Mouse (Mus musculus): ENCODE measurements around the gene Dnajc8. TPM values are rescaled to one million over a fixed set of nuclear protein-coding genes. Genes with fewer than 3 reads are reported as not detected.
"Not testable (repeated sequence)": the region's sequence is repeated elsewhere in the genome, so short reads cannot be mapped to it uniquely, and the experiment has no call there.

The Dnajc8 gene
- total RNA-seq, 2 experiments from 2014 or later, result 183 to 481 TPM

GRCm38 (mm10) chr4:132554653-132555052 lies 19.3 kb downstream of the Dnajc8 start:
- peak; percentile 51; the same call in 1 of the 2 replicates for ATAC-seq (replicated peaks; ENCODE audit: low FRiP score, low TSS enrichment, poor library complexity, severe bottlenecking)

GRCm38 (mm10) chr4:132555550-132555949 lies 20.2 kb downstream of the Dnajc8 start:
- ATAC-seq (replicated peaks; ENCODE audit: low FRiP score, low TSS enrichment, poor library complexity, severe bottlenecking), result not testable (repeated sequence)

GRCm38 (mm10) chr4:132563261-132563660 lies 27.9 kb downstream of the Dnajc8 start:
- ATAC-seq (replicated peaks; ENCODE audit: low FRiP score, low TSS enrichment, poor library complexity, severe bottlenecking), result no peak

- ATAC-seq (replicated peaks; ENCODE audit: low FRiP score, low TSS enrichment, poor library complexity, severe bottlenecking), result no peak
Measured at GRCm38 (mm10) chr4:132563965-132564364, 28.6 kb downstream of the Dnajc8 start, which contains the start of gene Ptafr. Ptafr (plus strand) TSS chr4:132564067.

- no peak for ATAC-seq (replicated peaks; ENCODE audit: low FRiP score, low TSS enrichment, poor library complexity, severe bottlenecking)
Measured at GRCm38 (mm10) chr4:132565089-132565747, 29.9 kb downstream of the Dnajc8 start.

DNA sequence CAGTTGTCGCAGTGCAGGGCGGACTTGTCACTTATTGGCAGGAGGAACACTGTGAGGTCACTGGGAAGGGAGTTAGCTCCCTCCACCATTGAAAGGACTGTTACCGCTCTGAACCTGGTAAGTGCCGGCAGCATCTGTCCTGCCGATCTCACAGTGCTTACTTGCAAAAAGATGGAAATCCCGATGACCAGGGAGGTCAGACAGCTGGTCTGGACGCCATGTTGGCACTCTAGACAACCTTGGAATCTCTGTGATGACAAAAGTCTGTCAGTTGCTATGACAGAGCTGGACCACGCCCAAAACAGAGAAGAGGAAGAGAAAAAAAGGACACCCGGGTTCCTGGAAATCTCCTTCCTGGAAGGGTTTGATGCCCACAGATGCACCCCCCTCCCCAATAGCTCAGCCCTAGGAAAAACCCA lies 32.0 kb downstream of the Dnajc8 start:
- no peak for ATAC-seq (replicated peaks; ENCODE audit: low FRiP score, low TSS enrichment, poor library complexity, severe bottlenecking)

DNA sequence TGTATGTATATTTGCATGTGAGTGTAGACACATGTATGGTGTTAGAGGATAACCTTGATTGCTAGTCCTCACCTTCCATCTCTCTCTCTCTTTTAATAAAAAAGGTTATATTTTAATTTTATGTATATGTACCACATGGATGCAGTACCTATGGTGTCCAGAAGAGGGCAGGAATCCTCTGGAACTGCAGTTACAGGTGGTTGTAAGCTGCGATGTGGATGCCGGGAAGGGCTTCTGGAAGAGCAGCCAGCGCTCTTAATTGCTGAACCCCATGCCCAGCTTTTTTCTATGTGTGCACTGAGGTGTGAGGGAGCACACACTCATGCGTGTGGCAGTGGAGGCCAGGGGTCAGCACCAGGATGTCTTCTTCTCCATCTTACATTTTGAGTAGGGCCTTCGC lies 33.8 kb downstream of the Dnajc8 start:
- ATAC-seq (replicated peaks; ENCODE audit: low FRiP score, low TSS enrichment, poor library complexity, severe bottlenecking), result no peak

GRCm38 (mm10) chr4:132571190-132571589 lies 35.8 kb downstream of the Dnajc8 start:
- ATAC-seq (replicated peaks; ENCODE audit: low FRiP score, low TSS enrichment, poor library complexity, severe bottlenecking), result no peak

DNA sequence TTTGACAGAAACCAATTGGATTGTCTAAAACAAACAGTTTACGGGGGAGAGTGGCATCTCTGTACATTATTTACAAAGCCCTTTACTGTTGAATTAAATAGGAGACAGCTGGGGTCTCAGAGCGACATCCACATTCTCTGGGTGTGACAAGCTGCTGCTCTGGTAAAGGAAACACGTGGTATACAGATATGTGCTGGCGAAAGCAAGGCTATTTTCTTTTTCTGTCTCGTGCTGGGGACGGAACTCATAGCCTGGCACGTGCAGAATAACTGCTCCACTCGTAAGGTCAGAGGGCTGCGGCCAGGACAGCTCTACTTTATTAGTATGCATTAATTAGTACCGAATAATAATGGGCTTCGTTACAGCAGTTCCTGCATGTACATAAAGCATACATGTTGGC lies 38.0 kb downstream of the Dnajc8 start:
- ATAC-seq (replicated peaks; ENCODE audit: low FRiP score, low TSS enrichment, poor library complexity, severe bottlenecking), result peak; percentile 27; the same call in 1 of the 2 replicates

GRCm38 (mm10) chr4:132574809-132575347 lies 39.5 kb downstream of the Dnajc8 start:
- ATAC-seq (replicated peaks; ENCODE audit: low FRiP score, low TSS enrichment, poor library complexity, severe bottlenecking), result peak; percentile 48

- ATAC-seq (replicated peaks; ENCODE audit: low FRiP score, low TSS enrichment, poor library complexity, severe bottlenecking), result no peak
Measured at GRCm38 (mm10) chr4:132583781-132584180, 48.4 kb downstream of the Dnajc8 start.

DNA sequence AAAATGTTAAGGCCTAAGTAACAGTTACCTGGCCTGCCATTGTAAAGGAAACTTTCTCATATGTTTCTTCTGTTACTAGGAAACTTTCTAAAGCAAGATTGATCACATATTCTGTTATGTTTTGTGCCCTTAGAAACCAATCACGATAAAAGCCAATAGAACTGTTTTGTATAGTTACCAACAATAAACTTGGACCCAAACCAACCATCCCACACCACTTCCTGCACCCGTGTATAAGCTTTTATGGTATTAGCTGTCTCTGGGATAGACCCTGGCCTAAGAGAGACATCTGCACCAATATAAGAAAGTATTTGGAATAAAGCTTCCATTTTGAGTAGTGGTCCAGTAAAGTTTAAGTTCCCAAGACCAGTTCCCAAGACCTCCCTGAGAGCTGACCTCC lies 49.6 kb downstream of the Dnajc8 start:
- ATAC-seq (replicated peaks; ENCODE audit: low FRiP score, low TSS enrichment, poor library complexity, severe bottlenecking), result no peak

DNA sequence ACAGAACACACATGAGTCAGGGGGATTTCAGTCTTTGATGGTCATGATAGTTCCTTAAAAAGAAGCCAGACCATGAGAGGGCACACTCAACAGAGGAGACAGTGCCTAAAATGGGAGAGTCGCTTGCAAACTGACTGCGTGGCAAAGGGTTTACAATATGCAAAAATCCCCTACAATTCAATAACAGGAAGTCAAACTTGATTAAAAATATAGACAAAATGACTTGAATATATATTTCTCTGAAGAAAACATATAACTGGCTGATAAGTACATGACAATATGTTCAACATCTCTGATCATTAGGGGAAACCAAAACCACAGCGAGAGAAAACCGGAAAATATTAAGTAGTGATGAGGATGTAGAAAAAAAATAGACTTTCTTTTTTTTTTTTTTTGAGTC lies 50.9 kb downstream of the Dnajc8 start:
- ATAC-seq (replicated peaks; ENCODE audit: low FRiP score, low TSS enrichment, poor library complexity, severe bottlenecking), result no peak

- no peak for ATAC-seq (replicated peaks; ENCODE audit: low FRiP score, low TSS enrichment, poor library complexity, severe bottlenecking)
Measured at GRCm38 (mm10) chr4:132588512-132588911, 53.2 kb downstream of the Dnajc8 start.

DNA sequence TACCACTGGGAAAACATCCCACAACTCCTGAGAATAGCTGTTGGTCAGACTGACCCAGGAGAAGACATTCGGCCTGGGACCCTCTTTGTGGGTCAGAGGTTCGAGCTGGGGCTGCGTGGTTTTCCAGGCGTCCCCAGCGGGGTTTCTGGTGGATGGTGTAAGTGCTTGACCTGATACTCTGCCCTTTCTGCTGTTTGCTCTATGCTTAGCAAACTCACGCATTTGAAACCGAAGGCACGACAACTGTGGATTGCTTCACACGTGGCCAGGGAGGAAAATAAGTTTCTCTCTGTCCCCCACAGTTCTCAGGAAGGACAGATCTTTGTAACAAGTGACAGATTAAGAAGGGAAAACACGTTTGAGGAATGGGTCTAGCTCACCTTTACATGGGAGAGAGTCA lies 55.3 kb downstream of the Dnajc8 start:
- ATAC-seq (replicated peaks; ENCODE audit: low FRiP score, low TSS enrichment, poor library complexity, severe bottlenecking), result no peak

DNA sequence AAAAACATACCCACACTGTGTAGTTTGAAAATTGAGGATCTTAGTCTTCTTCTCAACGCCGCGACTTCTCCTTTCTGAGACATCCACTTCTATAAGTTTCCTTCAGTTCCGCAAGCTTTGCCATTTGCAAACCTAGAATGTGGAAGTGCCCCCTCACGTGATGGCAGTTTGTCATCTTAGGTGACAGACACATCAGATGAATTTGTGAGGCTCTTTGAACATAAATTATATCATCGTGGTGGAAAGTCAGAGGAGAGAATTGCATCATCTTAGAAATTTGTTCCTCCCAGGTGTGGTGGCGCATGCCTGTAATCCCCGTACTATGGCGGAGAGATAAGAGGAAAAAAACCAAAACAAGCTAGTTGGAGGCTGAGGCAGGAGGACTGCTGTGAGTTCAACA lies 57.6 kb downstream of the Dnajc8 start:
- ATAC-seq (replicated peaks; ENCODE audit: low FRiP score, low TSS enrichment, poor library complexity, severe bottlenecking), result no peak

GRCm38 (mm10) chr4:132594191-132594590 lies 58.8 kb downstream of the Dnajc8 start:
- ATAC-seq (replicated peaks; ENCODE audit: low FRiP score, low TSS enrichment, poor library complexity, severe bottlenecking), result no peak

- ATAC-seq (replicated peaks; ENCODE audit: low FRiP score, low TSS enrichment, poor library complexity, severe bottlenecking), result no peak
Measured at GRCm38 (mm10) chr4:132598861-132599260, 63.5 kb downstream of the Dnajc8 start.

DNA sequence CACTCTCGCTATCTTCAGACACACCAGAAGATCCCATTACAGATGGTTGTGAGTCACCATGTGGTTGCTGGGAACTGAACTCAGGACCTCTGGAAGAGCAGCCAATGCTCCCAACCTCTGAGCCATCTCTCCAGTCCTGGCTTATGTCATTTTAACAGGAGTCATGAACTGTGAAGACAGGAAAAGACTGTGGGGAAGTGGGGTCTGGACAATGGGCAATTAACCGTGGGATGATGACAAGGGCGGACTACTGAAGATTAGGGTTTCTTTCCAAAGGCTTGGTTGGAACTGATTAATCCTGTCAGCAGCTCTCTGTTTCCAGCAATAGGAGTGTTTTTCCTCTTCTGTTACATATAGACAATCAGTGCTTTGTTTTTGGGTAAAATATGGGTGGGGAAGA lies 64.4 kb downstream of the Dnajc8 start:
- ATAC-seq (replicated peaks; ENCODE audit: low FRiP score, low TSS enrichment, poor library complexity, severe bottlenecking), result no peak

DNA sequence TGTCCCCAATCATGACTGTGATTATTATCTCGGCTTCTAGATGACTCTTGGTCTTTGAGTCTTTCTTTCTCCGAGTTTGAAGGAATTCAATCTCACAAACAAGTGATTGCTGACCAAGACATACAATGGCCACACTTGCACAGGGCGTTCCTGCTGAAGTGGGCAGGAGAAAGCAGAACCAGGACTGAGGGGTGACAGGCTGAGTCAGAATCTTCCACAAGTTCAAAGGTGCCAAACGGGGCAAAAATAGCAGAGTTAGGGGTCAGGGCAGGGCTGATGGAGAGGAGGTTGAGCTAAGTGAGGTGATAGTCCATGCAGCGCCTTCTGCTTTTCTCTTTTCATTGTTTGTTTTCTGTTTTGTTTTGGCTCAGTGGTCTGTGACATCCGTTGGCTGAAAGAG lies 65.1 kb downstream of the Dnajc8 start:
- no peak for ATAC-seq (replicated peaks; ENCODE audit: low FRiP score, low TSS enrichment, poor library complexity, severe bottlenecking)

DNA sequence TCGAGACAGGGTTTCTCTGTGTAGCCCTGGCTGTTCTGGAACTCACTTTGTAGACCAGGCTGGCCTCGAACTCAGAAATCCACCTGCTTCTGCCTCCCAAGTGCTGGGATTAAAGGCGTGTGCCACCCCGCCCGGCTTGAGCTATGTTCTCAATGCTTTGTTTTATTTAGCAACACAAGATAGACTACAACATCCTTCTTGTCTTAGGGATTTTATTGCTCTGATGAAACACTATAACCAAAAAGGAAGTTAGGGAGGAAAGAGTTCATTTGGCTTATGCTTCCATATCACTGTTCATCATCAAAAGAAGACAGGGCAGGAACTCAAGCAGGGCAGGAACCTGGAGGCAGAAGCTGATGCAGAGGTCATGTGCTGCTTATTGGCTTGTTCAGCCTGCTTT lies 65.9 kb downstream of the Dnajc8 start:
- ATAC-seq (replicated peaks; ENCODE audit: low FRiP score, low TSS enrichment, poor library complexity, severe bottlenecking), result not testable (repeated sequence)
